Mouse (Mus musculus) kidney, postnatal 0 days (tissue): ENCODE data around the gene Rev1. TPM values are rescaled to one million over a fixed set of nuclear protein-coding genes. Genes with fewer than 3 reads are reported as not detected.

Source experiments
- ATAC-seq: fragments of 200-750 bp; cut with Nextera tagmentation; replicated peaks from 2 replicates; pipeline ENCODE4 v1.8.0; 2017; ENCODE audit warnings: low read depth, moderate number of reproducible peaks, moderate TSS enrichment, moderate library complexity; ENCODE audit not compliant: low FRiP score
- DNase-seq: peaks from one replicate; pipeline ENCODE4 v3.0.0-alpha.2; 2016; ENCODE audit warnings: low spot score
- H3K27ac ChIP-seq: fragments of 300-500 bp; sonication (generic); 2 replicates; pipeline ENCODE4 v1.5.1; 2014; ENCODE audit warnings: mild to moderate bottlenecking
- H3K27me3 ChIP-seq: fragments of 300-500 bp; sonication (generic); 2 replicates; pipeline ENCODE4 v1.6.1; 2014; ENCODE audit warnings: low read length, mixed read lengths; ENCODE audit not compliant: insufficient read depth
- H3K36me3 ChIP-seq: fragments of 300-500 bp; sonication (generic); 2 replicates; pipeline ENCODE4 v1.6.1; 2014; ENCODE audit warnings: low read length, mixed read lengths; ENCODE audit not compliant: insufficient read depth
- H3K4me1 ChIP-seq: fragments of 300-500 bp; sonication (generic); replicated peaks from 2 replicates; pipeline ENCODE4 v1.6.1; 2014; ENCODE audit warnings: antibody characterized with exemption, low read length, mixed read lengths; ENCODE audit not compliant: insufficient read depth
- H3K4me2 ChIP-seq: fragments of 300-500 bp; sonication (generic); 2 replicates; pipeline ENCODE4 v1.6.1; 2014; ENCODE audit warnings: mild to moderate bottlenecking, low read length, moderate library complexity, mixed read lengths
- H3K4me3 ChIP-seq: fragments of 300-500 bp; sonication (generic); replicated peaks from 2 replicates; pipeline ENCODE4 v1.5.1; 2014; ENCODE audit warnings: low read depth, low read length
- H3K9ac ChIP-seq: fragments of 300-500 bp; sonication (generic); 2 replicates; pipeline ENCODE4 v1.6.1; 2014; ENCODE audit warnings: low read depth, low read length
- H3K9me3 ChIP-seq: fragments of 300-500 bp; sonication (generic); replicated peaks from 2 replicates; pipeline ENCODE4 v1.6.1; 2016; ENCODE audit warnings: low read length, inconsistent platforms, mixed read lengths
- CTCF ChIP-seq: IDR thresholded peaks from 2 replicates; pipeline ENCODE4 v1.5.1; 2016; ENCODE audit warnings: antibody characterized with exemption, low read depth, mild to moderate bottlenecking, moderate library complexity
- WGBS: fragments of 180-500 bp; shearing (Covaris S2); extraction: QIAGEN DNeasy Blood & Tissue Kit; methylation state at CpG from one replicate; pipeline ENCODE4 v1.1.7; 2014; 5-methylcytosine and 5-hydroxymethylcytosine counted together
- polyA plus RNA-seq: library from polyadenylated mRNA; unstranded; fragments of >200 nt; fragmentation: Nextera tagmentation; extraction: Ambion mirVana; gene quantifications from 2 replicates; pipeline ENCODE4 v1.2.1, GENCODE M21; 2015

Gene Rev1
- polyA plus RNA-seq, 1 experiment from 2014 or later: 12.5 TPM

DNA sequence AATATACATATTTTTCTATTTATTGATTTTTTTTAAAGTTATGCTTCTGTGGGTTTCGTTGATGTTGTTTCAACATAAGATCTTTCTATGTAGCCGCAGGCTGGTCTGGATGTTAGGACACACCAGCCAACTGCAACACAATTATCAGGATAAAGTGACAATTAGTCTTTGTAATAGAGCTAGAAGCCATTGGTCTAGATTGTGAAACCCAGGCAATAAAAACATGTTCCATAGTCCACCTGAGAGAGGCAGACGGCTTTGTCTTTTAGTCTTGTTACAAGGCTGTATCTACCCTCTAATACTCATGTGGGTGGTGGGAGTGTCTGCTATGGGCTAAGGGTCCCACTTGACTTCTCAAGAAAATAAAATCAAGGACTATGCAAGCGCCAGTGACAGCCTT lies 16.4 kb upstream of the Rev1 start:
- WGBS: 92% methylated on average over 4 of the region's 4 CpGs
- ATAC-seq: no peak

DNA sequence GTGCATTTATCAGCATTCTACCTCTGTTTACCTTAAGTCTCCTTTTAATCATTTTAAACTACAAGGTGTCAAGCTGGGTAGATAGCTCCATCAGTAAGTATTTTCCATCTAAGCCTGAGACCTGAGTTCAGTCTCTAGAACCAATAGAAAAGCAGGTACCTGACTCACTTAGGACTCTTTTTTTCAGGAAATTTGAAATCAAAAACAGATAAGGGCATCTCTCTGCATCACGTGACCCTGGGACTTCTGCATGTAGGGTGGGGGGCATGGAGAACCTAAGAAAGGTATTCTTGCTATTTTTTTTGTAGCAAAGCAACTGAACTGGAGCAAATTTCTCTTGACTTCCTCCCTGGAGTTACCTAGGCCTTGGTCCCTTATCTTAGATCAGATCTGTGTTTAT lies 11.8 kb upstream of the Rev1 start:
- no peak overlapping the region for H3K27ac ChIP-seq
- TF ChIP-seq CTCF: no peak
- DNase-seq (no peak), ATAC-seq (no peak)
- no peaks in the 10 kb centered on the region for H3K4me1 ChIP-seq
- no peak overlapping the region for H3K4me2 ChIP-seq
- H3K4me3 ChIP-seq: no peak overlapping the region
- H3K27me3 ChIP-seq: no peaks in the 10 kb centered on the region
- no peaks in the 10 kb centered on the region for H3K36me3 ChIP-seq
- WGBS: 89% methylated on average over 1 of the region's 1 CpGs
- H3K9me3 ChIP-seq: no peaks in the 10 kb centered on the region
- no peak overlapping the region for H3K9ac ChIP-seq

More for the DNA sequence above, 16.4 kb upstream of the Rev1 start:
- H3K9ac ChIP-seq: no peak overlapping the region
- H3K9me3 ChIP-seq: no peaks in the 10 kb centered on the region
- no peaks in the 10 kb centered on the region for H3K27me3 ChIP-seq
- H3K4me2 ChIP-seq: no peak overlapping the region
- H3K4me3 ChIP-seq: no peak overlapping the region
- no peak overlapping the region for H3K27ac ChIP-seq
- H3K36me3 ChIP-seq: no peaks in the 10 kb centered on the region
- H3K4me1 ChIP-seq: no peaks in the 10 kb centered on the region
- no peak for TF ChIP-seq CTCF
- no peak for DNase-seq

DNA sequence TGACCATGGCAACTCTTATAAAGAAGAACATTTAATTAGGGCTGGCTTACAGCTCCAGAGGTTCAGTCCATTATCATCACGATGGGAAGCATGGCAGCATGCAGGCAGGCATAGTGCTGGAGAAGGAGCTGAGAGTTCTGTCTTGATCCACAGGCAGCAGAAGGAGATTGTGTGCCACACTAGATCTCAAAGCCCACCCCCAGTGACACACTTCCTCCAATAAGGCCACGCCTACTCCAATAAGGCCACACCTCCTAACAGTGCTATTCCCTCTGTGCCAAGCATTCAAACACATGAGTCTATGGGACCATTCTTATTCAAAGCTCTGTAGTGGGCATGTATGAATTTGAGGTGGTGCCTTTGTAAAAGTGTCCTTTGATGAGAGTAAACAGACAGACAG lies 11.3 kb upstream of the Rev1 start:
- Histone ChIP-seq H3K4me2 (no peak overlapping the region), H3K4me1 (no peaks in the 10 kb centered on the region), H3K27me3 (no peaks in the 10 kb centered on the region), H3K27ac (no peak overlapping the region), H3K36me3 (no peaks in the 10 kb centered on the region), H3K9ac (no peak overlapping the region), H3K9me3 (no peaks in the 10 kb centered on the region), H3K4me3 (no peak overlapping the region)
- 78% methylated on average over 2 of the region's 2 CpGs for WGBS
- no peak for ATAC-seq
- DNase-seq: no peak
- TF ChIP-seq CTCF: no peak

DNA sequence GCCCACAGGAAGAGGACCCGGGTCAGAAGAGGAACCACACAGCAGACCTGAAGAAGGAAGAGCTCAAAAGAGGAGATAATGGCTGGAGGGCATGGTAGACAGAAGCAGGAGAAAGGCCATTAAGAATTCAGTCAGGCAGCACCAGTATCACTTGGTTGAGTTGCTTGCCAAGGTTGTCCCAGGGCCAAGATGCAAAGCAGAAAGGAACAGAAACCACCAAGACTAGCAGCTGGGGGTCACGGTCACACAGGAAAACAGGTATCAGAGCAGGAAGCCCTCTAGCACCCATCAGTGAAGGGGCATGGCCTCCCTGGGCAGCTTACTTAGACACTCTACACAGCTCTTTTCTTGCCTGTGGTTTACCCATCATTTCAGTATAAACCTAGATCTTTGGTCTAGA lies 9.8 kb upstream of the Rev1 start:
- TF ChIP-seq CTCF: no peak
- H3K27ac ChIP-seq: no peak overlapping the region
- no peaks in the 10 kb centered on the region for H3K4me1 ChIP-seq
- no peak overlapping the region for H3K4me2 ChIP-seq
- no peak overlapping the region for H3K4me3 ChIP-seq
- ATAC-seq: no peak
- 84% methylated on average over 2 of the region's 2 CpGs for WGBS
- H3K9me3 ChIP-seq: no peaks in the 10 kb centered on the region
- no peak overlapping the region for H3K9ac ChIP-seq
- no peak for DNase-seq
- no peaks in the 10 kb centered on the region for H3K36me3 ChIP-seq
- H3K27me3 ChIP-seq: no peaks in the 10 kb centered on the region

DNA sequence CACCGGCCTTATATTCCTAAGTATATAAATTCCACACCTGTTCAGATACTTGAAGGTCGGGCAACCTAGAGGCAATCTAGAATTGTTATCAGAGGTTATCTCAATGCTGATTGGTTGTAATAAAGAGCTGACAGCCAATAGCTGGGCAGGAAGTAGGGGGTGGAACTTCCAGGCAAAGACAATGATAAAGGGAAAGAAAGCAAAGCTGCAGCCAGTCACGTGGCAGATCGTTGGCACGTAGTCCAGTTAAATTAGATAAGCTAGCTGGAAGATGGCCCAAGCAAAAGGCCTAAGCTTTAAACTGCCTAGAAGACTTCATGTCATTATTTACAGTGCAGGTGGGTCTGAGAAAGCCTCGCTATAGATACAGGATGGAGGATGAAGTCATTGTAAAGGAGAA lies 3.3 kb upstream of the Rev1 start:
- Histone ChIP-seq H3K27ac (no peak overlapping the region), H3K9ac (no peak overlapping the region), H3K36me3 (no peaks in the 10 kb centered on the region), H3K4me3 (no peak overlapping the region), H3K4me1 (peaks cover 7% of the 10 kb centered on the region; the same call in 1 of the 2 replicates), H3K27me3 (no peaks in the 10 kb centered on the region), H3K9me3 (no peaks in the 10 kb centered on the region), H3K4me2 (no peak overlapping the region)
- DNase-seq: no peak
- WGBS: 63% methylated on average over 6 of the region's 6 CpGs
- no peak for ATAC-seq
- TF ChIP-seq CTCF: no peak

DNA sequence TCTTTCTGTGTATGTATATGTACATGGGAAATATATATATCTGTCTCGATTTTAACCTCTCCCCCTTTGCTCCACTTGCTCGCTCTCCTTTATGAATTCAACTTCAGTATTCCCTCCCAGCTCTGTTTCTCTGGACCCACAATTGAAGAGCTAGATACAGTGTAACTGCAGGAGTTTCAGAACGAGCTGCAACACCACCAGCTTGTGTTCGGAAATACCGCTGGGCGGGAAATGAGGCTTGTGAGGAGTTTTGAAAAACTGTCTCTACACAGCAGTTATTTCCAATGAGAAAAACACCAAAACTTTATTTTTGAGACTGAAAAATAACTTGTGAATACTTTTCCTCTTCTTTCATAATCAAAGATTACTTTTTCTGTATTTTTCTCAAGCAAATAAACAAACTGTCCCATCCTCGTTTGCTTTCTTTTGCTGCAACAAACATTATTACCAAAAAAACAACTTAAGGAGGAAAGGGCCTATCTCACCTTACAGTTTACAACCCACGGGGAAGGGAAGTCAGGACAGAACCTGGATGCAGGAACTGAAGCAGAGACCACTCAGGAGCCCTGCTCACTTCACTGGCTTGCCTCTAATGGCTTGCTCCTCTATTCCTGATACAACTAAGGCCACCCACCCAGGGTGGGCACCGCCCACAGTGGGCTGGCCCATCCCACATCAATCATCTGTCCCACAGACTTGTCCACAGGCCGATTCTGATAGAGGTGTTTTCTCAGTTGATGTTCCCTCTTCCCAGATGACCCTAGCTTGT lies 1.3 kb upstream of the Rev1 start:
- DNase-seq (no peak), ATAC-seq (no peak)
- Histone ChIP-seq H3K4me1 (peaks cover 7% of the 10 kb centered on the region; the same call in 1 of the 2 replicates), H3K9me3 (no peaks in the 10 kb centered on the region), H3K9ac (no peak overlapping the region), H3K27me3 (no peaks in the 10 kb centered on the region), H3K36me3 (no peaks in the 10 kb centered on the region), H3K4me3 (no peak overlapping the region), H3K4me2 (no peak overlapping the region), H3K27ac (no peak overlapping the region)
- 52% methylated on average over 10 of the region's 10 CpGs for WGBS
- TF ChIP-seq CTCF: no peak

DNA sequence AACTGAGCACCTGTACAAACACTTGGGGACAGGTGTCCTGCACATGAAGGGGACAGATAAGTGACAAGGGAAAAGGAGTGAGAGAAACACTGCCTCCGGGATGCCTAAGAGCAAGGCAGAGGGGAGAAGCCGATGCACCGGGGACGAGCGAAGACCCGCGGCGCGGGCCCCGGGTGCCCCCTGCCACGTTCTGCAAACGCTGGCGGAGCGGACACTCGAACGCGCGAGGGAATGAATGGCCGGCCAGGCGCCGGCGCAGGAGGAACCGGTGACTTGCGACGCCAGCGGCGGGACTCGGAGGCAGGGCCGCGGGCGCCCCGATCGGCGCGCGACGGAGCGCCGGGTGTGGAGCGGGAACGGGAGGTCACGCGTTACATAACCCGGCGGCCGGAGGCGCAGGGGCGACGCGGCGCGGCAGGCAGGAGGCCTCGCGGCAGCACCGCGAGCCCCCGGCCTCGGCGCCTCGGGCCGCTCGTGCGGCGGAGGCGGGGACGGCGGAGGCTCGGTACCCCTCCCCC lies 623 bp downstream of the Rev1 start:
- peaks cover 7% of the 10 kb centered on the region; the same call in 1 of the 2 replicates for H3K4me1 ChIP-seq
- DNase-seq: peak; percentile 32
- H3K27ac ChIP-seq: peak overlapping the region; percentile 89
- H3K9ac ChIP-seq: peak overlapping the region; percentile 79
- peak overlapping the region; percentile 70 for H3K4me3 ChIP-seq
- ATAC-seq: peak; percentile 19
- WGBS: under 1% methylated on average over 63 of the region's 68 CpGs
- H3K27me3 ChIP-seq: no peaks in the 10 kb centered on the region
- TF ChIP-seq CTCF: no peak
- H3K36me3 ChIP-seq: no peaks in the 10 kb centered on the region
- peak overlapping the region; percentile 93 for H3K4me2 ChIP-seq
- no peaks in the 10 kb centered on the region for H3K9me3 ChIP-seq
